Mouse (Mus musculus): ENCODE data around the gene Anp32b.

Gene Anp32b

GRCm38 (mm10) chr4:46505361-46506057 is 54.8 kb downstream of the Anp32b start:
- no peak for DNase-seq (ENCODE audit: low spot score)

GRCm38 (mm10) chr4:46506801-46507610 is 56.3 kb downstream of the Anp32b start:
- peak; percentile 93 for DNase-seq (ENCODE audit: low spot score)

GRCm38 (mm10) chr4:46507736-46508460 is 57.2 kb downstream of the Anp32b start:
- DNase-seq (ENCODE audit: low spot score) = no peak

- DNase-seq (ENCODE audit: low spot score) = no peak
Observed at GRCm38 (mm10) chr4:46520491-46520890, 69.8 kb downstream of the Anp32b start.

- no peak for DNase-seq (ENCODE audit: low spot score)
Observed at GRCm38 (mm10) chr4:46521457-46521856, 70.8 kb downstream of the Anp32b start.
